Mouse (Mus musculus): ENCODE results near the gene A26c2. TPM values are rescaled to one million over a fixed set of nuclear protein-coding genes. Genes with fewer than 3 reads are reported as not detected.

The A26c2 gene
- polyA plus RNA-seq (2016; fragmentation: Nextera tagmentation; extraction: Ambion mirVana), result not detected in 2 replicates

DNA sequence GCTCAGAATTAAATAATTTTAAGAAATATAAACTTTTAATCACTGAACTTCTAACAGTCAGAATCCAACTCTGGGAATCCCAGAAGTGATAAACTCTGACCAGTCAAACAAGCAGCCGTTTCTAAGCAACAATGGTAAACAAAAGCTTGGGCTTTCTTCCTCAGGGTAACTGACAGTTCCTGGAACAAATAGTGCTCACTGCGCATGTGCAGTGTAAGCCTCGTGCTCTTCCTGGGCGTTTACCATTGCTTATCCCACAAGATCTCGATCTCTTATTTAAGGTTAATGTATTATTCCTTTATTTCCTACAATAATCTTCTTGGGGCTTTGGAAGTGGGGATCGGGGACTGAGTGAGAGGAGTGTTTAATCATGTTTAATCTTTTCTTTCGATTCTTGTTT is at the start of gene A26c2:
TSS of gene A26c2 (minus strand) at position 101 of the 400 bp plus-strand sequence.
- Histone ChIP-seq H3K27ac (no peak within 1 kb of the TSS), H3K4me1 (no peaks in the 10 kb centered on the region), H3K27me3 (ENCODE audit: poor library complexity, severe bottlenecking) (no peaks in the 10 kb centered on the region), H3K4me3 (no peak within 1 kb of the TSS), H3K36me3 (replicated peaks) (no peaks in the 10 kb centered on the region), H3K9me3 (peaks cover 19% of the 10 kb centered on the region)
- 84% methylated on average over 7 of the region's 7 CpGs for WGBS
- DNase-seq (ENCODE audit: extremely low spot score, low spot score), result no peak

DNA sequence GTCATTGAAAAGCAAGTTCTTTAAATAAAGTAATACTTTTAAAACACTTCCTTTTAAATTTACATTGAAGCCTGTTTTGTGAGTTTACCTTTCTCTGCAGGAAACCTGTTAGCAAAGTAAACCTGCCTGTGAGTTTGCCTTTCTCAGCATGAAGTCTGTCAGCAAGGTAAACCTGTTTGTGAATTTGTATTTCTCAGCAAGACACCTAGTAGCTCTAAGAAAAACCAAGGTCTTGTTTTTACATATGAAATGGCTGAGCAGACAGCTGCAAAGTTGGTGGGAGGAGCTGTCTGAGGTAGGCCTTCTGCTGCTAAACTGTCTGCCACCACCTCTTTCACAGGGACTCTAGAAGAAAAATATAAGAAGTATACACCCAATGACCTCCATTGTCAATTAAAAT is 28.0 kb upstream of the A26c2 start:
- Histone ChIP-seq H3K9me3 (peaks cover 39% of the 10 kb centered on the region), H3K27me3 (ENCODE audit: poor library complexity, severe bottlenecking) (no peaks in the 10 kb centered on the region), H3K4me1 (no peaks in the 10 kb centered on the region), H3K4me3 (no peak overlapping the region), H3K27ac (no peak overlapping the region), H3K36me3 (replicated peaks) (no peaks in the 10 kb centered on the region)
- DNase-seq (ENCODE audit: extremely low spot score, low spot score), result no peak

All from forebrain, embryonic 10.5 days (tissue).